Mouse (Mus musculus): Measurements from ENCODE around the gene Tmem88. TPM values are rescaled to one million over a fixed set of nuclear protein-coding genes. Genes with fewer than 3 reads are reported as not detected.
A peak's percentile ranks its signal among the peaks of the same experiment; 100 is the strongest.

Gene Tmem88
- 7.8 and 8.4 TPM in 2 replicates for polyA plus RNA-seq (2015; fragmentation: Nextera tagmentation; extraction: Ambion mirVana)

- Histone ChIP-seq H3K36me3 (peaks cover 50% of the 10 kb centered on the region), H3K9ac (peak within 1 kb of the TSS; percentile 83), H3K4me1 (replicated peaks) (peaks cover 39% of the 10 kb centered on the region), H3K9me3 (no peaks in the 10 kb centered on the region), H3K4me2 (peak within 1 kb of the TSS; percentile 80), H3K27me3 (peaks cover 16% of the 10 kb centered on the region), H3K4me3 (peak within 1 kb of the TSS; percentile 54), H3K27ac (replicated peaks) (peak within 1 kb of the TSS; percentile 97)
- 8% methylated on average over 16 of the region's 16 CpGs for WGBS
- no peak for ATAC-seq (ENCODE audit: low read depth)
Measured at GRCm38 (mm10) chr11:69398059-69398458, at the start of gene Tmem88. TSS of gene Tmem88 (minus strand) at chr11:69398234.

GRCm38 (mm10) chr11:69447299-69447698 lies 49.3 kb upstream of the Tmem88 start:
- no peak overlapping the region for H3K9ac ChIP-seq
- H3K27ac ChIP-seq (replicated peaks): no peak overlapping the region

GRCm38 (mm10) chr11:69443328-69443727 lies 45.3 kb upstream of the Tmem88 start:
- H3K4me2 ChIP-seq: no peak overlapping the region
- no peak overlapping the region for H3K4me3 ChIP-seq
- no peak overlapping the region for H3K27ac ChIP-seq (replicated peaks)
- no peaks in the 10 kb centered on the region for H3K27me3 ChIP-seq
- peaks cover 10% of the 10 kb centered on the region for H3K4me1 ChIP-seq (replicated peaks)
- no peaks in the 10 kb centered on the region for H3K9me3 ChIP-seq
- ATAC-seq (ENCODE audit: low read depth): no peak
- H3K36me3 ChIP-seq: no peaks in the 10 kb centered on the region
- H3K9ac ChIP-seq: no peak overlapping the region
- whole genome bisulfite sequencing: 35% methylated on average over 5 of the region's 5 CpGs

More at GRCm38 (mm10) chr11:69447299-69447698, 49.3 kb upstream of the Tmem88 start:
- Histone ChIP-seq H3K4me1 (replicated peaks) (peaks cover 12% of the 10 kb centered on the region), H3K4me2 (no peak overlapping the region), H3K4me3 (no peak overlapping the region), H3K27me3 (no peaks in the 10 kb centered on the region), H3K9me3 (no peaks in the 10 kb centered on the region), H3K36me3 (no peaks in the 10 kb centered on the region)
- ATAC-seq (ENCODE audit: low read depth): no peak
- 70% methylated on average over 7 of the region's 7 CpGs for WGBS

GRCm38 (mm10) chr11:69437291-69437690 lies 39.3 kb upstream of the Tmem88 start:
- H3K27me3 ChIP-seq: no peaks in the 10 kb centered on the region
- no peak for ATAC-seq (ENCODE audit: low read depth)
- H3K4me1 ChIP-seq (replicated peaks): peaks cover 3% of the 10 kb centered on the region
- no peak overlapping the region for H3K9ac ChIP-seq
- no peaks in the 10 kb centered on the region for H3K9me3 ChIP-seq
- H3K27ac ChIP-seq (replicated peaks): no peak overlapping the region
- no peak overlapping the region for H3K4me3 ChIP-seq
- 61% methylated on average over 3 of the region's 3 CpGs for WGBS
- no peak overlapping the region for H3K4me2 ChIP-seq
- no peaks in the 10 kb centered on the region for H3K36me3 ChIP-seq

GRCm38 (mm10) chr11:69433189-69433588 lies 35.2 kb upstream of the Tmem88 start:
- H3K27me3 ChIP-seq: no peaks in the 10 kb centered on the region
- H3K36me3 ChIP-seq: no peaks in the 10 kb centered on the region
- 57% methylated on average over 6 of the region's 6 CpGs for WGBS
- H3K27ac ChIP-seq (replicated peaks): no peak overlapping the region
- no peaks in the 10 kb centered on the region for H3K9me3 ChIP-seq
- H3K4me1 ChIP-seq (replicated peaks): peaks cover 9% of the 10 kb centered on the region
- ATAC-seq (ENCODE audit: low read depth): no peak
- no peak overlapping the region for H3K4me2 ChIP-seq
- no peak overlapping the region for H3K4me3 ChIP-seq
- no peak overlapping the region for H3K9ac ChIP-seq

- H3K27ac ChIP-seq (replicated peaks): no peak overlapping the region
- WGBS: 80% methylated on average over 11 of the region's 11 CpGs
- no peaks in the 10 kb centered on the region for H3K9me3 ChIP-seq
- H3K4me3 ChIP-seq: no peak overlapping the region
- no peak overlapping the region for H3K4me2 ChIP-seq
- ATAC-seq (ENCODE audit: low read depth): no peak
- no peaks in the 10 kb centered on the region for H3K27me3 ChIP-seq
- H3K36me3 ChIP-seq: no peaks in the 10 kb centered on the region
- no peak overlapping the region for H3K9ac ChIP-seq
- H3K4me1 ChIP-seq (replicated peaks): peaks cover 9% of the 10 kb centered on the region
Measured at GRCm38 (mm10) chr11:69432640-69432982, 34.6 kb upstream of the Tmem88 start.

- peaks cover 9% of the 10 kb centered on the region for H3K4me1 ChIP-seq (replicated peaks)
- WGBS: 35% methylated on average over 11 of the region's 11 CpGs
- no peaks in the 10 kb centered on the region for H3K9me3 ChIP-seq
- no peak overlapping the region for H3K9ac ChIP-seq
- no peaks in the 10 kb centered on the region for H3K27me3 ChIP-seq
- H3K36me3 ChIP-seq: no peaks in the 10 kb centered on the region
- peak; percentile 88 for ATAC-seq (ENCODE audit: low read depth)
- H3K27ac ChIP-seq (replicated peaks): no peak overlapping the region
- H3K4me3 ChIP-seq: no peak overlapping the region
- peak overlapping the region; percentile 25 for H3K4me2 ChIP-seq
Measured at GRCm38 (mm10) chr11:69431829-69432639, 34.0 kb upstream of the Tmem88 start.

GRCm38 (mm10) chr11:69430631-69431030 lies 32.6 kb upstream of the Tmem88 start:
- Histone ChIP-seq H3K4me1 (replicated peaks) (peaks cover 9% of the 10 kb centered on the region), H3K27me3 (no peaks in the 10 kb centered on the region), H3K9me3 (no peaks in the 10 kb centered on the region), H3K9ac (no peak overlapping the region), H3K27ac (replicated peaks) (no peak overlapping the region), H3K36me3 (no peaks in the 10 kb centered on the region), H3K4me3 (no peak overlapping the region), H3K4me2 (no peak overlapping the region)
- no peak for ATAC-seq (ENCODE audit: low read depth)
- WGBS: 85% methylated on average over 15 of the region's 15 CpGs

- no peaks in the 10 kb centered on the region for H3K9me3 ChIP-seq
- WGBS: 59% methylated on average over 2 of the region's 2 CpGs
- H3K9ac ChIP-seq: no peak overlapping the region
- H3K4me3 ChIP-seq: no peak overlapping the region
- ATAC-seq (ENCODE audit: low read depth): no peak
- no peak overlapping the region for H3K27ac ChIP-seq (replicated peaks)
- H3K4me1 ChIP-seq (replicated peaks): peaks cover 9% of the 10 kb centered on the region
- H3K4me2 ChIP-seq: no peak overlapping the region
- no peaks in the 10 kb centered on the region for H3K27me3 ChIP-seq
- no peaks in the 10 kb centered on the region for H3K36me3 ChIP-seq
Measured at GRCm38 (mm10) chr11:69429313-69429712, 31.3 kb upstream of the Tmem88 start.

GRCm38 (mm10) chr11:69428751-69429150 lies 30.7 kb upstream of the Tmem88 start:
- no peak for ATAC-seq (ENCODE audit: low read depth)
- Histone ChIP-seq H3K4me2 (no peak overlapping the region), H3K9me3 (no peaks in the 10 kb centered on the region), H3K27me3 (no peaks in the 10 kb centered on the region; the same call in 1 of the 2 replicates), H3K36me3 (no peaks in the 10 kb centered on the region), H3K27ac (replicated peaks) (no peak overlapping the region), H3K4me1 (replicated peaks) (peaks cover 9% of the 10 kb centered on the region), H3K9ac (no peak overlapping the region), H3K4me3 (no peak overlapping the region)
- 31% methylated on average over 4 of the region's 4 CpGs for WGBS

- ATAC-seq (ENCODE audit: low read depth): no peak
- WGBS: 79% methylated on average over 2 of the region's 2 CpGs
- no peak overlapping the region for H3K4me2 ChIP-seq
- no peaks in the 10 kb centered on the region for H3K36me3 ChIP-seq
- H3K4me1 ChIP-seq (replicated peaks): peaks cover 8% of the 10 kb centered on the region; the same call in 1 of the 2 replicates
- no peaks in the 10 kb centered on the region for H3K9me3 ChIP-seq
- peaks cover 19% of the 10 kb centered on the region for H3K27me3 ChIP-seq
- no peak overlapping the region for H3K9ac ChIP-seq
- no peak overlapping the region for H3K27ac ChIP-seq (replicated peaks)
- no peak overlapping the region for H3K4me3 ChIP-seq
Measured at GRCm38 (mm10) chr11:69426246-69426645, 28.2 kb upstream of the Tmem88 start.

GRCm38 (mm10) chr11:69423885-69424284 lies 25.9 kb upstream of the Tmem88 start:
- Histone ChIP-seq H3K27me3 (peaks cover 28% of the 10 kb centered on the region), H3K4me1 (replicated peaks) (peaks cover 27% of the 10 kb centered on the region), H3K9me3 (no peaks in the 10 kb centered on the region), H3K27ac (replicated peaks) (no peak overlapping the region), H3K9ac (no peak overlapping the region), H3K4me3 (no peak overlapping the region), H3K4me2 (no peak overlapping the region), H3K36me3 (no peaks in the 10 kb centered on the region)
- ATAC-seq (ENCODE audit: low read depth): no peak
- WGBS: 79% methylated on average over 6 of the region's 6 CpGs

- H3K36me3 ChIP-seq: no peaks in the 10 kb centered on the region
- no peak overlapping the region for H3K9ac ChIP-seq
- no peaks in the 10 kb centered on the region for H3K9me3 ChIP-seq
- no peak overlapping the region for H3K4me2 ChIP-seq
- no peak for ATAC-seq (ENCODE audit: low read depth)
- WGBS: 89% methylated on average over 10 of the region's 10 CpGs
- H3K27ac ChIP-seq (replicated peaks): no peak overlapping the region
- peaks cover 28% of the 10 kb centered on the region for H3K27me3 ChIP-seq
- H3K4me3 ChIP-seq: no peak overlapping the region
- peaks cover 35% of the 10 kb centered on the region for H3K4me1 ChIP-seq (replicated peaks)
Measured at GRCm38 (mm10) chr11:69422842-69423241, 24.8 kb upstream of the Tmem88 start.

Data from neural tube, embryonic 13.5 days (tissue).